Mouse (Mus musculus): ENCODE measurements around the gene Rfx4. TPM values are rescaled to one million over a fixed set of nuclear protein-coding genes. Genes with fewer than 3 reads are reported as not detected.
A peak's percentile ranks its signal among the peaks of the same experiment; 100 is the strongest.

Gene Rfx4
- polyA plus RNA-seq, 1 experiment = 27.9 TPM

GRCm38 (mm10) chr10:84722711-84723110 lies 33.2 kb upstream of the Rfx4 start:
- DNase-seq (ENCODE audit: low read depth) = peak; percentile 45
- TF ChIP-seq POLR2A (IDR thresholded peaks at IDR 0.05; ENCODE audit: borderline replicate concordance, extremely low read depth, insufficient read depth, insufficient read length, poor library complexity, severe bottlenecking) (no peak), CTCF (IDR thresholded peaks at IDR 0.05; ENCODE audit: borderline replicate concordance, extremely low read depth, insufficient read depth, insufficient read length) (no peak)

GRCm38 (mm10) chr10:84727005-84727404 lies 28.9 kb upstream of the Rfx4 start:
- no peak for TF ChIP-seq POLR2A (IDR thresholded peaks at IDR 0.05; ENCODE audit: borderline replicate concordance, extremely low read depth, insufficient read depth, insufficient read length, poor library complexity, severe bottlenecking)
- TF ChIP-seq CTCF (IDR thresholded peaks at IDR 0.05; ENCODE audit: borderline replicate concordance, extremely low read depth, insufficient read depth, insufficient read length) = no peak
- DNase-seq (ENCODE audit: low read depth) = no peak

GRCm38 (mm10) chr10:84727760-84728159 lies 28.1 kb upstream of the Rfx4 start:
- no peak for DNase-seq (ENCODE audit: low read depth)
- TF ChIP-seq CTCF (IDR thresholded peaks at IDR 0.05; ENCODE audit: borderline replicate concordance, extremely low read depth, insufficient read depth, insufficient read length) (no peak), POLR2A (IDR thresholded peaks at IDR 0.05; ENCODE audit: borderline replicate concordance, extremely low read depth, insufficient read depth, insufficient read length, poor library complexity, severe bottlenecking) (no peak)

GRCm38 (mm10) chr10:84730078-84730477 lies 25.8 kb upstream of the Rfx4 start:
- no peak for DNase-seq (ENCODE audit: low read depth)
- TF ChIP-seq POLR2A (IDR thresholded peaks at IDR 0.05; ENCODE audit: borderline replicate concordance, extremely low read depth, insufficient read depth, insufficient read length, poor library complexity, severe bottlenecking) = no peak
- peak; percentile 37; the same call in 1 of the 2 replicates for TF ChIP-seq CTCF (IDR thresholded peaks at IDR 0.05; ENCODE audit: borderline replicate concordance, extremely low read depth, insufficient read depth, insufficient read length)

GRCm38 (mm10) chr10:84730956-84731355 lies 24.9 kb upstream of the Rfx4 start:
- no peak for DNase-seq (ENCODE audit: low read depth)
- no peak for TF ChIP-seq POLR2A (IDR thresholded peaks at IDR 0.05; ENCODE audit: borderline replicate concordance, extremely low read depth, insufficient read depth, insufficient read length, poor library complexity, severe bottlenecking)
- TF ChIP-seq CTCF (IDR thresholded peaks at IDR 0.05; ENCODE audit: borderline replicate concordance, extremely low read depth, insufficient read depth, insufficient read length) = no peak

- DNase-seq (ENCODE audit: low read depth) = peak; percentile 28
- TF ChIP-seq POLR2A (IDR thresholded peaks at IDR 0.05; ENCODE audit: borderline replicate concordance, extremely low read depth, insufficient read depth, insufficient read length, poor library complexity, severe bottlenecking) = no peak
- no peak for TF ChIP-seq CTCF (IDR thresholded peaks at IDR 0.05; ENCODE audit: borderline replicate concordance, extremely low read depth, insufficient read depth, insufficient read length)
Observed at GRCm38 (mm10) chr10:84733511-84733910, 22.4 kb upstream of the Rfx4 start.

GRCm38 (mm10) chr10:84754851-84755785 lies 744 bp upstream of the Rfx4 start:
- peak; percentile 90 for DNase-seq (ENCODE audit: low read depth)
- TF ChIP-seq POLR2A (IDR thresholded peaks at IDR 0.05; ENCODE audit: borderline replicate concordance, extremely low read depth, insufficient read depth, insufficient read length, poor library complexity, severe bottlenecking) (no peak), CTCF (IDR thresholded peaks at IDR 0.05; ENCODE audit: borderline replicate concordance, extremely low read depth, insufficient read depth, insufficient read length) (no peak)

- DNase-seq (ENCODE audit: low read depth) = peak; percentile 85
- TF ChIP-seq CTCF (IDR thresholded peaks at IDR 0.05; ENCODE audit: borderline replicate concordance, extremely low read depth, insufficient read depth, insufficient read length) (no peak), POLR2A (IDR thresholded peaks at IDR 0.05; ENCODE audit: borderline replicate concordance, extremely low read depth, insufficient read depth, insufficient read length, poor library complexity, severe bottlenecking) (no peak)
Observed at GRCm38 (mm10) chr10:84756435-84757095, 703 bp downstream of the Rfx4 start.

- TF ChIP-seq POLR2A (IDR thresholded peaks at IDR 0.05; ENCODE audit: borderline replicate concordance, extremely low read depth, insufficient read depth, insufficient read length, poor library complexity, severe bottlenecking) (no peak), CTCF (IDR thresholded peaks at IDR 0.05; ENCODE audit: borderline replicate concordance, extremely low read depth, insufficient read depth, insufficient read length) (no peak)
- DNase-seq (ENCODE audit: low read depth) = peak; percentile 63
Observed at GRCm38 (mm10) chr10:84757426-84758199, 1.8 kb downstream of the Rfx4 start.

GRCm38 (mm10) chr10:84758200-84758468 lies 2.3 kb downstream of the Rfx4 start:
- no peak for DNase-seq (ENCODE audit: low read depth)
- TF ChIP-seq CTCF (IDR thresholded peaks at IDR 0.05; ENCODE audit: borderline replicate concordance, extremely low read depth, insufficient read depth, insufficient read length) (no peak), POLR2A (IDR thresholded peaks at IDR 0.05; ENCODE audit: borderline replicate concordance, extremely low read depth, insufficient read depth, insufficient read length, poor library complexity, severe bottlenecking) (no peak)
